Mouse (Mus musculus): ENCODE measurements at regions not wholly inside any gene's neighbourhood (a gene's known extent, or its start where the extent isn't known, plus 50 kb on each side); places are given as distances from the start of the nearest gene placed in this dataset.

GRCm38 (mm10) chr13:103512476-103512875 lies 178.2 kb upstream of the Mast4 start:
- no peak for TF ChIP-seq CTCF (IDR thresholded peaks at IDR 0.05; ENCODE audit: borderline replicate concordance, control insufficient read depth, extremely low read depth, insufficient read depth, low read length, poor library complexity)
- TF ChIP-seq POLR2A (IDR thresholded peaks at IDR 0.05; ENCODE audit: control insufficient read depth, extremely low read depth, insufficient read depth, low read length, poor library complexity): no peak
